Mouse (Mus musculus) spleen, postnatal 36 days (tissue): Measurements from ENCODE around the gene Itih1.

ENCODE experiments used
- DNase-seq, 2 experiments: peaks; one replicate each; pipeline ENCODE4 v3.0.0; 2022; ENCODE audit warnings: low spot score in 2 of 2, mixed read lengths in 1 of 2

The Itih1 gene

GRCm38 (mm10) chr14:30943038-30943437 is at the start of gene Itih1:
Gene Itih1 (minus strand): TSS chr14:30943289.
- DNase-seq: no peak

GRCm38 (mm10) chr14:30976222-30976621 is 33.1 kb upstream of the Itih1 start:
- no peak for DNase-seq

GRCm38 (mm10) chr14:30974204-30974603 is 31.1 kb upstream of the Itih1 start:
- DNase-seq: no peak

GRCm38 (mm10) chr14:30960366-30960765 is 17.3 kb upstream of the Itih1 start:
- DNase-seq: no peak

- DNase-seq: no peak
Observed at GRCm38 (mm10) chr14:30959031-30959430, 15.9 kb upstream of the Itih1 start.

GRCm38 (mm10) chr14:30958517-30958916 is 15.4 kb upstream of the Itih1 start:
- no peak for DNase-seq

- peak; percentile 95 to 96 for DNase-seq
Observed at GRCm38 (mm10) chr14:30951154-30951825, 8.2 kb upstream of the Itih1 start, which contains the start of gene Nek4. Gene Nek4 (plus strand): TSS chr14:30951377.

GRCm38 (mm10) chr14:30949986-30950385 is 6.9 kb upstream of the Itih1 start:
- DNase-seq: no peak

GRCm38 (mm10) chr14:30944745-30945144 is 1.7 kb upstream of the Itih1 start:
- no peak for DNase-seq

GRCm38 (mm10) chr14:30943860-30944674 is 978 bp upstream of the Itih1 start:
- DNase-seq: peak; percentile 17 to 37

GRCm38 (mm10) chr14:30942254-30942653 is 835 bp downstream of the Itih1 start:
- DNase-seq: no peak

GRCm38 (mm10) chr14:30933351-30933750 is 9.7 kb downstream of the Itih1 start:
- no peak for DNase-seq

- DNase-seq: no peak
Observed at GRCm38 (mm10) chr14:30930386-30930785, 12.7 kb downstream of the Itih1 start.

- DNase-seq: no peak
Observed at GRCm38 (mm10) chr14:30925492-30925891, 17.6 kb downstream of the Itih1 start.

GRCm38 (mm10) chr14:30923375-30924105 is 19.5 kb downstream of the Itih1 start, which contains the start of gene Itih3:
Gene Itih3 (minus strand): TSS chr14:30923760.
- DNase-seq: no peak

- DNase-seq: no peak
Observed at GRCm38 (mm10) chr14:30922053-30922670, 20.9 kb downstream of the Itih1 start.

GRCm38 (mm10) chr14:30916516-30916915 is 26.6 kb downstream of the Itih1 start:
- no peak for DNase-seq

- no peak for DNase-seq
Observed at GRCm38 (mm10) chr14:30913404-30913803, 29.7 kb downstream of the Itih1 start.

GRCm38 (mm10) chr14:30912641-30913040 is 30.4 kb downstream of the Itih1 start:
- no peak for DNase-seq

GRCm38 (mm10) chr14:30911141-30911540 is 31.9 kb downstream of the Itih1 start:
- no peak for DNase-seq

GRCm38 (mm10) chr14:30907814-30908265 is 35.2 kb downstream of the Itih1 start:
- DNase-seq: peak; percentile 52 to 57

GRCm38 (mm10) chr14:30906001-30906400 is 37.1 kb downstream of the Itih1 start:
- DNase-seq: no peak
